Mouse (Mus musculus): ENCODE measurements at regions not wholly inside any gene's neighbourhood (a gene's known extent, or its start where the extent isn't known, plus 50 kb on each side); places are given as distances from the start of the nearest gene placed in this dataset.

GRCm38 (mm10) chr16:93131404-93131803 lies 305.5 kb upstream of the Runx1 start:
- no peak for DNase-seq (ENCODE audit: low spot score)

GRCm38 (mm10) chr16:93130622-93131021 lies 304.7 kb upstream of the Runx1 start:
- no peak for DNase-seq (ENCODE audit: low spot score)

- DNase-seq (ENCODE audit: low spot score) = no peak
Measured at GRCm38 (mm10) chr16:93123707-93124106, 297.8 kb upstream of the Runx1 start.

- DNase-seq (ENCODE audit: low spot score) = no peak
Measured at GRCm38 (mm10) chr16:93116111-93116969, 290.4 kb upstream of the Runx1 start.

GRCm38 (mm10) chr16:93110912-93111311 lies 285.0 kb upstream of the Runx1 start:
- no peak for DNase-seq (ENCODE audit: low spot score)

GRCm38 (mm10) chr16:93110451-93110850 lies 284.5 kb upstream of the Runx1 start:
- DNase-seq (ENCODE audit: low spot score) = no peak

- no peak for DNase-seq (ENCODE audit: low spot score)
Measured at GRCm38 (mm10) chr16:93109683-93110407, 283.9 kb upstream of the Runx1 start.

GRCm38 (mm10) chr16:93107524-93107845 lies 281.5 kb upstream of the Runx1 start:
- no peak for DNase-seq (ENCODE audit: low spot score)

- DNase-seq (ENCODE audit: low spot score) = peak; percentile 20
Measured at GRCm38 (mm10) chr16:93106811-93107523, 281.0 kb upstream of the Runx1 start.

- no peak for DNase-seq (ENCODE audit: low spot score)
Measured at GRCm38 (mm10) chr16:93102174-93102573, 276.2 kb upstream of the Runx1 start.

- no peak for DNase-seq (ENCODE audit: low spot score)
Measured at GRCm38 (mm10) chr16:93098057-93098456, 272.1 kb upstream of the Runx1 start.

GRCm38 (mm10) chr16:93096175-93096574 lies 270.2 kb upstream of the Runx1 start:
- DNase-seq (ENCODE audit: low spot score) = no peak

GRCm38 (mm10) chr16:93092796-93093195 lies 266.8 kb upstream of the Runx1 start:
- DNase-seq (ENCODE audit: low spot score) = no peak

- no peak for DNase-seq (ENCODE audit: low spot score)
Measured at GRCm38 (mm10) chr16:93085227-93085883, 259.4 kb upstream of the Runx1 start.

- DNase-seq (ENCODE audit: low spot score) = no peak
Measured at GRCm38 (mm10) chr16:93083756-93084155, 257.8 kb upstream of the Runx1 start.

- DNase-seq (ENCODE audit: low spot score) = no peak
Measured at GRCm38 (mm10) chr16:93083142-93083541, 257.2 kb upstream of the Runx1 start.

- no peak for DNase-seq (ENCODE audit: low spot score)
Measured at GRCm38 (mm10) chr16:93081533-93081932, 255.6 kb upstream of the Runx1 start.

GRCm38 (mm10) chr16:93079660-93080390 lies 253.9 kb upstream of the Runx1 start:
- DNase-seq (ENCODE audit: low spot score) = peak; percentile 57

GRCm38 (mm10) chr16:93078909-93079308 lies 253.0 kb upstream of the Runx1 start:
- DNase-seq (ENCODE audit: low spot score) = no peak

GRCm38 (mm10) chr16:93075488-93075887 lies 249.5 kb upstream of the Runx1 start:
- DNase-seq (ENCODE audit: low spot score) = no peak

GRCm38 (mm10) chr16:93072156-93072555 lies 246.2 kb upstream of the Runx1 start:
- DNase-seq (ENCODE audit: low spot score) = peak; percentile 39

All from ovary, postnatal 36 days (tissue).